Mouse (Mus musculus): ENCODE data around the gene Adgrf5. TPM values are rescaled to one million over a fixed set of nuclear protein-coding genes. Genes with fewer than 3 reads are reported as not detected.
"Not testable (repeated sequence)": the region's sequence is repeated elsewhere in the genome, so short reads cannot be mapped to it uniquely, and the experiment has no call there.

Gene Adgrf5
- polyA plus RNA-seq, 1 experiment from 2014 or later = 16.3 TPM

- H3K9ac ChIP-seq (ENCODE audit: low read length) = no peak overlapping the region
- H3K36me3 ChIP-seq (ENCODE audit: control insufficient read depth, insufficient read depth, low read length) = no peaks in the 10 kb centered on the region
- no peak for ATAC-seq (ENCODE audit: insufficient read depth, low FRiP score)
- H3K9me3 ChIP-seq (replicated peaks; ENCODE audit: control insufficient read depth, low read length) = no peaks in the 10 kb centered on the region
- no peak overlapping the region for H3K27ac ChIP-seq (ENCODE audit: low read length)
- 76% methylated on average over 2 of the region's 2 CpGs for WGBS
- no peak overlapping the region for H3K4me2 ChIP-seq (ENCODE audit: low read depth, low read length)
- no peaks in the 10 kb centered on the region for H3K4me1 ChIP-seq (ENCODE audit: control insufficient read depth, insufficient read depth, low read length)
- no peak overlapping the region for H3K4me3 ChIP-seq (replicated peaks; ENCODE audit: low read length)
- no peaks in the 10 kb centered on the region for H3K27me3 ChIP-seq (ENCODE audit: control insufficient read depth, insufficient read depth, low read length)
Measured at GRCm38 (mm10) chr17:43337643-43338042, 22.6 kb upstream of the Adgrf5 start.

DNA sequence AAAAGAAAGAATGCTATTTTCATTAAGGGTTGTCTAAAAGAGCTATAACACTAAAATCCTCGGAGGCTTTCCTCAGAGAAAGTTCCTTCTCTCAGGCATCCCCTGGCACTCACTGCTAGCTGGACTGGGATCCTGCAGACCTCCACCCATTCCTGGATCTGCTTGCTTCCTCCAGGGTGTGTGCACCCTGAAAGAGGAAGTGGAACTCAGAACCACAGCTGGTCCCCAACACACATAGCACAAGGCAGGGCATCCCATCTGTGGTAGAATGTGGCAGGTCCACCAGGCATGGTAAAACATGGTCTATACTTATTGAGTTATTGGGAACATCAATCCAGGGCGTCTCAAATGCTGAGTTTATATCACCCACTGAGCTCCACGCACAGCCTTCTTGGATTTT, 22.0 kb upstream of the Adgrf5 start:
- H3K4me1 ChIP-seq (ENCODE audit: control insufficient read depth, insufficient read depth, low read length) = no peaks in the 10 kb centered on the region
- no peak for ATAC-seq (ENCODE audit: insufficient read depth, low FRiP score)
- no peak overlapping the region for H3K27ac ChIP-seq (ENCODE audit: low read length)
- no peaks in the 10 kb centered on the region for H3K9me3 ChIP-seq (replicated peaks; ENCODE audit: control insufficient read depth, low read length)
- no peaks in the 10 kb centered on the region for H3K27me3 ChIP-seq (ENCODE audit: control insufficient read depth, insufficient read depth, low read length)
- H3K36me3 ChIP-seq (ENCODE audit: control insufficient read depth, insufficient read depth, low read length) = no peaks in the 10 kb centered on the region
- no peak overlapping the region for H3K4me2 ChIP-seq (ENCODE audit: low read depth, low read length)
- 84% methylated on average over 3 of the region's 3 CpGs for WGBS
- no peak overlapping the region for H3K9ac ChIP-seq (ENCODE audit: low read length)
- H3K4me3 ChIP-seq (replicated peaks; ENCODE audit: low read length) = no peak overlapping the region

- not testable (repeated sequence) for H3K4me3 ChIP-seq (replicated peaks; ENCODE audit: low read length); H3K4me2 ChIP-seq (ENCODE audit: low read depth, low read length); H3K4me1 ChIP-seq (ENCODE audit: control insufficient read depth, insufficient read depth, low read length); H3K9me3 ChIP-seq (replicated peaks; ENCODE audit: control insufficient read depth, low read length); H3K36me3 ChIP-seq (ENCODE audit: control insufficient read depth, insufficient read depth, low read length); ATAC-seq (ENCODE audit: insufficient read depth, low FRiP score); H3K27ac ChIP-seq (ENCODE audit: low read length); H3K27me3 ChIP-seq (ENCODE audit: control insufficient read depth, insufficient read depth, low read length); H3K9ac ChIP-seq (ENCODE audit: low read length)
- 91% methylated on average over 2 of the region's 2 CpGs for WGBS
Measured at GRCm38 (mm10) chr17:43346499-43346898, 13.8 kb upstream of the Adgrf5 start.

- Histone ChIP-seq H3K4me3 (replicated peaks; ENCODE audit: low read length) (no peak overlapping the region), H3K36me3 (ENCODE audit: control insufficient read depth, insufficient read depth, low read length) (no peaks in the 10 kb centered on the region), H3K9ac (ENCODE audit: low read length) (no peak overlapping the region), H3K9me3 (replicated peaks; ENCODE audit: control insufficient read depth, low read length) (no peaks in the 10 kb centered on the region), H3K27ac (ENCODE audit: low read length) (no peak overlapping the region), H3K4me1 (ENCODE audit: control insufficient read depth, insufficient read depth, low read length) (no peaks in the 10 kb centered on the region), H3K27me3 (ENCODE audit: control insufficient read depth, insufficient read depth, low read length) (no peaks in the 10 kb centered on the region), H3K4me2 (ENCODE audit: low read depth, low read length) (no peak overlapping the region)
- ATAC-seq (ENCODE audit: insufficient read depth, low FRiP score) = no peak
- WGBS = 25% methylated on average over 9 of the region's 9 CpGs
Measured at GRCm38 (mm10) chr17:43357902-43358539, 2.2 kb upstream of the Adgrf5 start.

DNA sequence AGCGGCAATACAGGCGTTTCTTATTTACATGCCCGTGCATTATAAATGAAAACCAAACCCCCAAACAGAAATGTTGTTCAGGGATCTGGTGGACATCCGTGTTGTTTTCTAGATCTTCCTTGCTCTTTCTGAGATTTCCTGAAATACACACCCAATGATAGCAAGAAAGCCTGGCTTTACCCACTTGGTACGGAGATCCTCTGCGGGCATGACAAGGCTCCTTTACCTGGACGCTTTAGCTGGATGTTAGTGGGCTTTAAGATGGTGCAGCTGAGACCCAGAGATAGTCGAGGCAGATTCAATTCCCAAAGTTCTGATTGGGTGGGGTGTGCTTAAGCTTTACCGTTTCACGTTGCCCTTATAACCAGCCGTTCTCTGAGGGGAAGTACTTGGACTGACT, 770 bp downstream of the Adgrf5 start:
- Histone ChIP-seq H3K27me3 (ENCODE audit: control insufficient read depth, insufficient read depth, low read length) (no peaks in the 10 kb centered on the region), H3K4me2 (ENCODE audit: low read depth, low read length) (no peak overlapping the region), H3K27ac (ENCODE audit: low read length) (no peak overlapping the region), H3K9me3 (replicated peaks; ENCODE audit: control insufficient read depth, low read length) (no peaks in the 10 kb centered on the region), H3K9ac (ENCODE audit: low read length) (0 out of 2 replicates have a peak overlapping the region, but pooled peaks have one; percentile 4), H3K36me3 (ENCODE audit: control insufficient read depth, insufficient read depth, low read length) (no peaks in the 10 kb centered on the region), H3K4me1 (ENCODE audit: control insufficient read depth, insufficient read depth, low read length) (no peaks in the 10 kb centered on the region), H3K4me3 (replicated peaks; ENCODE audit: low read length) (peak overlapping the region; percentile 20)
- 71% methylated on average over 11 of the region's 11 CpGs for WGBS
- no peak for ATAC-seq (ENCODE audit: insufficient read depth, low FRiP score)

DNA sequence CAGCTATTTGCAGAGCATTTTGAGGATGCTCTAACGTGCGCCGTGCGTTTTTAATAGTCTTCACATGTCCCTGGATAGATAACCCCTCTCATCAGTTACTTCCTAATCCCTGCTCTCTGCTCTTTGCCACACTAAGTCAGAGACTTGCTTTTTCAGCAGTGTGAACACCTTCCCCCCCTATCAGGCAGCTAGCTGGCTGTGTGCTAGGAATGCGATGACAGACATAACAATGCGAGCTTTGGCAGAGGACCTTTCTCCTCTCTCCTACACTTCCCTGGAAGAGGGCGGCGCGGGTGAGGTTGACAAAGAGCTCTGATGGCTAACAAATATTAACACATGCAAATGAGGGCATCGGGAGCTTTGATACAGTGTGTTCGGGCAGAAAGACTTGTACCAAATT, 2.1 kb downstream of the Adgrf5 start:
- H3K27ac ChIP-seq (ENCODE audit: low read length) = no peak overlapping the region
- H3K36me3 ChIP-seq (ENCODE audit: control insufficient read depth, insufficient read depth, low read length) = no peaks in the 10 kb centered on the region
- no peaks in the 10 kb centered on the region for H3K27me3 ChIP-seq (ENCODE audit: control insufficient read depth, insufficient read depth, low read length)
- 46% methylated on average over 11 of the region's 11 CpGs for WGBS
- no peak overlapping the region for H3K4me3 ChIP-seq (replicated peaks; ENCODE audit: low read length)
- no peak for ATAC-seq (ENCODE audit: insufficient read depth, low FRiP score)
- no peaks in the 10 kb centered on the region for H3K4me1 ChIP-seq (ENCODE audit: control insufficient read depth, insufficient read depth, low read length)
- H3K4me2 ChIP-seq (ENCODE audit: low read depth, low read length) = no peak overlapping the region; the same call in 1 of the 2 replicates
- H3K9ac ChIP-seq (ENCODE audit: low read length) = no peak overlapping the region
- no peaks in the 10 kb centered on the region for H3K9me3 ChIP-seq (replicated peaks; ENCODE audit: control insufficient read depth, low read length)

DNA sequence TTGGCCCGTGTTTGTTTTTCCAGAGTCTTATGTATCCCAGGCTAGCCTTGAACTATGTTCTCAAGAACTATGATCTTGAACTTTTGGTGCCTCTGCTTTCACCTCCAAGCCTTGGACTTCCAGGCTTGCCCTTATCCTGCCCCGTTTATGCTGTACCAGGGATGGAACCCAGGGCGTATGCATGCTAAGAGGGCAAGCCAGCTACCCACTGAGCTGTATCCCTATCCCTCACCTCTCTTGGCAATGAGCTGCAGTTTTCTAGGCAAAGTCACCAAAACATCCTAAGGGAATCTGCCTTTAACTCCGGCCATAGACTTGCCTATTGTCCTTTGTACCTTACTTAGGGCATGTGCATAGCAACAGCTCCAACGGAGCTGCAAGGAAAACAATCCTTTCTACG, 2.6 kb downstream of the Adgrf5 start:
- H3K27me3 ChIP-seq (ENCODE audit: control insufficient read depth, insufficient read depth, low read length) = no peaks in the 10 kb centered on the region
- no peaks in the 10 kb centered on the region for H3K36me3 ChIP-seq (ENCODE audit: control insufficient read depth, insufficient read depth, low read length)
- no peak overlapping the region for H3K9ac ChIP-seq (ENCODE audit: low read length)
- H3K27ac ChIP-seq (ENCODE audit: low read length) = no peak overlapping the region
- no peaks in the 10 kb centered on the region for H3K9me3 ChIP-seq (replicated peaks; ENCODE audit: control insufficient read depth, low read length)
- 67% methylated on average over 6 of the region's 6 CpGs for WGBS
- no peak for ATAC-seq (ENCODE audit: insufficient read depth, low FRiP score)
- H3K4me2 ChIP-seq (ENCODE audit: low read depth, low read length) = no peak overlapping the region; the same call in 1 of the 2 replicates
- H3K4me1 ChIP-seq (ENCODE audit: control insufficient read depth, insufficient read depth, low read length) = no peaks in the 10 kb centered on the region
- H3K4me3 ChIP-seq (replicated peaks; ENCODE audit: low read length) = no peak overlapping the region

- ATAC-seq (ENCODE audit: insufficient read depth, low FRiP score) = no peak
- Histone ChIP-seq H3K9me3 (replicated peaks; ENCODE audit: control insufficient read depth, low read length) (no peaks in the 10 kb centered on the region), H3K36me3 (ENCODE audit: control insufficient read depth, insufficient read depth, low read length) (no peaks in the 10 kb centered on the region), H3K4me2 (ENCODE audit: low read depth, low read length) (no peak overlapping the region), H3K9ac (ENCODE audit: low read length) (no peak overlapping the region), H3K4me3 (replicated peaks; ENCODE audit: low read length) (no peak overlapping the region), H3K27ac (ENCODE audit: low read length) (no peak overlapping the region), H3K27me3 (ENCODE audit: control insufficient read depth, insufficient read depth, low read length) (no peaks in the 10 kb centered on the region), H3K4me1 (ENCODE audit: control insufficient read depth, insufficient read depth, low read length) (no peaks in the 10 kb centered on the region)
- WGBS = 57% methylated on average over 6 of the region's 6 CpGs
Measured at GRCm38 (mm10) chr17:43363921-43364320, 3.7 kb downstream of the Adgrf5 start.

- 69% methylated on average over 6 of the region's 6 CpGs for WGBS
- no peak for ATAC-seq (ENCODE audit: insufficient read depth, low FRiP score)
- Histone ChIP-seq H3K9me3 (replicated peaks; ENCODE audit: control insufficient read depth, low read length) (no peaks in the 10 kb centered on the region), H3K9ac (ENCODE audit: low read length) (no peak overlapping the region), H3K4me1 (ENCODE audit: control insufficient read depth, insufficient read depth, low read length) (no peaks in the 10 kb centered on the region), H3K27ac (ENCODE audit: low read length) (no peak overlapping the region), H3K27me3 (ENCODE audit: control insufficient read depth, insufficient read depth, low read length) (no peaks in the 10 kb centered on the region), H3K4me3 (replicated peaks; ENCODE audit: low read length) (no peak overlapping the region), H3K4me2 (ENCODE audit: low read depth, low read length) (no peak overlapping the region), H3K36me3 (ENCODE audit: control insufficient read depth, insufficient read depth, low read length) (no peaks in the 10 kb centered on the region)
Measured at GRCm38 (mm10) chr17:43365297-43365696, 5.0 kb downstream of the Adgrf5 start.
